Mouse (Mus musculus) spleen, postnatal 36 days (tissue): ENCODE measurements at regions not wholly inside any gene's neighbourhood (a gene's known extent, or its start where the extent isn't known, plus 50 kb on each side); places are given as distances from the start of the nearest gene placed in this dataset.

Experiments used
- DNase-seq, 2 experiments: peaks; one replicate each; pipeline ENCODE4 v3.0.0; 2022; ENCODE audit warnings: low spot score in 2 of 2, mixed read lengths in 1 of 2

- no peak for DNase-seq
Observed at GRCm38 (mm10) chr14:70839126-70839525, 239.5 kb upstream of the Fam160b2 start.

- DNase-seq, result no peak
Observed at GRCm38 (mm10) chr14:70837528-70837927, 237.9 kb upstream of the Fam160b2 start.

- DNase-seq, result no peak
Observed at GRCm38 (mm10) chr14:70833238-70833637, 233.6 kb upstream of the Fam160b2 start.

- DNase-seq, result no peak
Observed at GRCm38 (mm10) chr14:70832462-70833212, 233.0 kb upstream of the Fam160b2 start.

- peak in 1 of 2 experiments; percentile 4 for DNase-seq
Observed at GRCm38 (mm10) chr14:70832042-70832441, 232.4 kb upstream of the Fam160b2 start.
